Mouse (Mus musculus): ENCODE results near the gene Timm10b.

Timm10b gene

GRCm38 (mm10) chr7:105641936-105642335 is 2.1 kb downstream of the Timm10b start:
- peak; percentile 56 for DNase-seq

GRCm38 (mm10) chr7:105650639-105651435 is 11.0 kb downstream of the Timm10b start, which contains the start of gene Dnhd1:
TSS of gene Dnhd1 (plus strand) at chr7:105650827.
- DNase-seq, result peak; percentile 76

- DNase-seq, result no peak
These were observed 45.8 kb downstream of the Timm10b start for GRCm38 (mm10) chr7:105685541-105686197.

- DNase-seq, result no peak
These were observed 51.0 kb downstream of the Timm10b start for GRCm38 (mm10) chr7:105690875-105691274.

Data from cerebellum, adult 11-12 months (tissue).